Mouse (Mus musculus) G1E (cell line): Measurements from ENCODE around the gene Nptxr. TPM values are rescaled to one million over a fixed set of nuclear protein-coding genes. Genes with fewer than 3 reads are reported as not detected.

ENCODE experiments used
- ATAC-seq: 2 replicates; pipeline ENCODE4 v1.8.0; 2016; ENCODE audit warnings: mild to moderate bottlenecking; ENCODE audit not compliant: insufficient number of reproducible peaks, poor library complexity, low FRiP score, severe bottlenecking; ENCODE audit errors: extremely low read depth
- DNase-seq: peaks from one replicate; pipeline ENCODE4 v3.0.0; 2012; ENCODE audit warnings: low spot score
- H3K27me3 ChIP-seq: 2 replicates; pipeline ENCODE4 v1.6.1; 2012; ENCODE audit warnings: mild to moderate bottlenecking, low read length, inconsistent platforms; ENCODE audit not compliant: insufficient read depth
- H3K36me3 ChIP-seq: replicated peaks from 2 replicates; pipeline ENCODE3; 2012; ENCODE audit warnings: mild to moderate bottlenecking, inconsistent platforms
- H3K4me1 ChIP-seq: 2 replicates; pipeline ENCODE4 v1.6.1; 2012; ENCODE audit warnings: low read depth, low read length, inconsistent platforms, mixed read lengths; ENCODE audit not compliant: insufficient read depth
- H3K4me3 ChIP-seq: 2 replicates; pipeline ENCODE4 v1.5.1; 2012; ENCODE audit warnings: low read depth, mild to moderate bottlenecking, inconsistent platforms, low read length, moderate library complexity, mixed read lengths
- H3K9me3 ChIP-seq: replicated peaks from 2 replicates; pipeline ENCODE4 v1.6.1; 2012; ENCODE audit warnings: inconsistent platforms
- CTCF ChIP-seq: IDR thresholded peaks from 2 replicates; pipeline ENCODE4 v1.5.1; 2012; ENCODE audit warnings: low read depth, low read length, inconsistent platforms, mixed read lengths
- GATA1 ChIP-seq: IDR thresholded peaks from 2 replicates; pipeline ENCODE4 v1.6.1; 2012; ENCODE audit warnings: borderline replicate concordance, low read length, inconsistent platforms, mixed read lengths
- GATA2 ChIP-seq: IDR thresholded peaks from 2 replicates; pipeline ENCODE4 v1.6.1; 2012; ENCODE audit warnings: low read depth, low read length, inconsistent platforms, borderline replicate concordance
- POLR2AphosphoS5 ChIP-seq: IDR thresholded peaks from 2 replicates; pipeline ENCODE4 v1.6.1; 2012; ENCODE audit warnings: low read depth, low read length, inconsistent platforms; ENCODE audit not compliant: insufficient replicate concordance
- TAL1 ChIP-seq: conservative IDR thresholded peaks from 2 replicates; pipeline ENCODE4 v1.6.1; 2012; ENCODE audit warnings: low read depth, low read length, inconsistent platforms, mixed read lengths
- polyA plus RNA-seq: library from polyadenylated mRNA; stranded (reverse); fragments of >175 nt; gene quantifications from 2 replicates; pipeline ENCODE4 v1.2.3, GENCODE M21; 2012
- total RNA-seq, 2 experiments: library from RNA; stranded (forward) in 1 of 2; stranded (reverse) in 1 of 2; fragments of 200-1000 nt in 1 of 2; fragments of >200 nt in 1 of 2; fragmentation: Nextera tagmentation in 1 of 2; gene quantifications; 2 replicates each; pipeline ENCODE4 v1.2.3; 2014 to 2017

Nptxr gene
- total and polyA plus RNA-seq, 3 experiments, result 0.01 to 0.05 TPM; not detected in 1

DNA sequence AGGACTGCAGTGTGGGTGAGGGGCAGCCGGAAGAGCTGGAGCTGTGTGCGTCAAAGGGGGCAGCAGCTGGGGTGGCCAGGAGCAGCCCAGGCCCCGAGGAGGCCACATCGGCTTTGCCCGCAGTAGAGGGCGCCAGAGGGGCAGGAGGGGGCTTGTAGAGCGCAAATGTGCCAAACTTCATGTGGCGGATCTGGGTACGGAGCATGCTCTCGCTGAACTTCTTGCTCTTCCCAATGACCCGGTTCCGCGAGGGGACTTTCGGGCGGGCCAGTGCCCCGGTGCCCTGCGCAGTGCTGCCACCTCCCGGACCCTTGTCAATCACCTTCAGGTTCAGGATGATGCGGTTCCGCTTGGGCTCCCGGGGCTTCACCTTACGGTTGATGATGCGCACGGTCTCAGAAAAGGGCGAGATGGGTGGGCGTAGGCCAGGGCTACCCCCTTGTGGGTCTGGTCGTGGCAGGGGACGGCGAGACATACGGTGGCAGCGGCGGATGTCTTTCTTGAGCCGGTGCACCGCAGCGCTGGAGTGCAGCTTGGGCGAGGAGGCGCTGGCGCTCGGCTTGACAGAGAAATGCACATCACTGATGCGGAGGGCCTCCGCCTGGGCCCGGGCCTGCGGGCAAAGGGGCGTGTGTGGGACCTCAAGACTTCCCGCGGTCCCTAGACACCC, 23.9 kb upstream of the Nptxr start:
- no peak for ATAC-seq
- Histone ChIP-seq H3K36me3 (peaks cover 25% of the 10 kb centered on the region), H3K27me3 (peaks cover 24% of the 10 kb centered on the region; the same call in 1 of the 2 replicates), H3K9me3 (no peaks in the 10 kb centered on the region), H3K4me1 (peaks cover 13% of the 10 kb centered on the region), H3K4me3 (no peak overlapping the region)
- no peak for DNase-seq
- TF ChIP-seq TAL1, result no peak
- TF ChIP-seq GATA2, result no peak
- TF ChIP-seq POLR2AphosphoS5, result no peak
- TF ChIP-seq GATA1, result no peak
- no peak for TF ChIP-seq CTCF

DNA sequence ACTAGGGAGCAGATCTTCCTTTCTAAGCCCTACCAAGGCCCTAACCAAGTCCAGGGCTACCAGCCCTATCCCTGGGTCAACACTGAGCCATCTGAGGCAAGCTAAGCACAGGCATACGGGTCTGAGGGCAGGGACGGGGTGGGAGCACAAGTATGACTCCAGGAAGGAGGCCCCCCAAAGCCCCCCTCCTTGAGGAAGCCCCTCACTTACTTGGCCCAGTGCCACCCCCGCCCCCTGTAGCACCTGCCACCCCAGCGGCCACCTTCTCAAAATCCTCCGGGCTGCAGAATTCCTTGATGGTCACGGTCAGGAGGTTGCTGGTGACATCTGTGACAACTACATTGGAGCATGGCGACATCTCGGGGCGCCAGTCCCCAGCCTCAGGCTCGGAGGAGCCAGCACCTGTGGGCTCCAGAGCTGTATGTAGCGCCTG, 23.2 kb upstream of the Nptxr start:
- peaks cover 11% of the 10 kb centered on the region; the same call in 1 of the 2 replicates for H3K4me1 ChIP-seq
- peaks cover 27% of the 10 kb centered on the region for H3K36me3 ChIP-seq
- TF ChIP-seq CTCF, result no peak
- no peak for TF ChIP-seq POLR2AphosphoS5
- TF ChIP-seq TAL1, result no peak
- no peak for TF ChIP-seq GATA2
- no peak for TF ChIP-seq GATA1
- H3K4me3 ChIP-seq, result no peak overlapping the region
- H3K9me3 ChIP-seq, result no peaks in the 10 kb centered on the region
- ATAC-seq (no peak), DNase-seq (no peak)
- H3K27me3 ChIP-seq, result peaks cover 18% of the 10 kb centered on the region; the same call in 1 of the 2 replicates

DNA sequence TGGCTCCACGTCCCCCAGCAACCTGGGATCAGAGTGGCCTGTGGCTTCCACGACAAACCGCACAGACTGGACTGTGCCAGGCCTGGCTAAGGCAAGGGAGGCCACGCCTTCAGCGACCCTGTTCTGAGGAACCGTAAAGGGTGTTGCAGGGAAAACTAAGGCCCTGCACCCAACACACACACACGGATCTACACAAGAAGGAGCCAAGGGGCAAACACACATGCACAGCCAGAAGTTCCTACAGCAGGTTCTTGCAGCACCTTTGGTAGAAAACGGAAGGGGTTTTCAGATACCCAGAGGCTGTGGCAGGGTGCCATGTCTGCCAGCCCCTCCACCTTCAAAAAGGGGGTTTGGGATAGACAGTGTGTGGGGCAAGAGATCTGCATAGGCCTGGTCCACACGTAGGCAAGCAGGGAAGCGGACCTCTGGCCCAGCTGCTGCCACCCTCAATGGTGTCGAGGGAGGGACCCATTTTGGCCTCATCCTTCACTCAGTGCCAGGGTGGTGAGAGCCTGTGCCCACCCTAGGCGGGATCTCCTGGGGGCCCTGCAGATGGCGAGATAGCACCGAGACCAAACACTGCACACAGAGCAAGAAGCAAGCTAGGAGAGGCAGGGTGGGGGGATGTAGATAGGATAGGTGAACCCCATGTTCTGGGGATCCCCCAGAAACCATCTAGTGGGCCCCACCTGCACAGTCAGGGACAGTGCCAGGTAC, 22.7 kb upstream of the Nptxr start:
- no peak overlapping the region for H3K4me3 ChIP-seq
- peaks cover 15% of the 10 kb centered on the region; the same call in 1 of the 2 replicates for H3K27me3 ChIP-seq
- TF ChIP-seq GATA2 (no peak), POLR2AphosphoS5 (no peak), CTCF (no peak), GATA1 (no peak), TAL1 (no peak)
- ATAC-seq (no peak), DNase-seq (no peak)
- H3K4me1 ChIP-seq, result peaks cover 9% of the 10 kb centered on the region; the same call in 1 of the 2 replicates
- H3K9me3 ChIP-seq, result no peaks in the 10 kb centered on the region
- H3K36me3 ChIP-seq, result peaks cover 27% of the 10 kb centered on the region

DNA sequence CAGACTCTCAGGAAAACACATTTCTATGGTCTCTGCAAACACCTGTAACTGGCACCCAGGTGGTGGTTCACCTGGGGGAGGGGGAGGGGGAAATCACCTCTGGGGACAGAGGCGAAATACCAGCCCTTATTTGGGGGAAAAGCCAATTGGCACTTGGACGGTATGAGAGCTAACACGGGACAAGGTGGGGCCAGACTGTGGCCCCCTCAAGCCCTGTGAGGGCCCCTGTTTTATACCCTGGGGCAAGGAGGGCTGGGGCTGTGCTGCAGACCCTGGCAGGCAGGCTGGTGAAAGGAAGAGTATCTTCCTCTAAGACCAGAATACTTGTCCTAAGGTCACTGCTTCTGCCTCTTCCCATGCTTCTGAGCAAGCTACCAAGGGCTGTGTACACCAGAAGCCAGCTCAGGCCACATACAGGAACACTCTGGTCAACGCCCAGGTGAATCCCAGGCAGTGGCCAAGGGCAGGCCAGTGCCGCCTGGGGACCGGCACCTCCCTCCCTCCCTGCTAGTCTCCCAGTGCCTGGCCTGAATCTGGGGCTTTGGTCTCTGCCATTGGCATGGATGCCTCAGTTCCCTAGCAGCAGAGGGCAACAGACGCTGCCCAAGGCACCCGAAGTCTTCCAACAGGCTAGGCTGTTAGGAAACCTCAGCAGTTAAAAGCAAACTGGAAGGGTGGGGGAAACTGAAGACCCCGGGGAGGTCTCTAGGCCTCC, 21.8 kb upstream of the Nptxr start:
- Histone ChIP-seq H3K36me3 (peaks cover 24% of the 10 kb centered on the region), H3K27me3 (peaks cover 15% of the 10 kb centered on the region), H3K4me1 (peaks cover 7% of the 10 kb centered on the region; the same call in 1 of the 2 replicates), H3K9me3 (no peaks in the 10 kb centered on the region), H3K4me3 (no peak overlapping the region)
- DNase-seq (no peak), ATAC-seq (no peak)
- TF ChIP-seq CTCF, result no peak
- TF ChIP-seq POLR2AphosphoS5, result no peak
- TF ChIP-seq GATA1, result no peak

DNA sequence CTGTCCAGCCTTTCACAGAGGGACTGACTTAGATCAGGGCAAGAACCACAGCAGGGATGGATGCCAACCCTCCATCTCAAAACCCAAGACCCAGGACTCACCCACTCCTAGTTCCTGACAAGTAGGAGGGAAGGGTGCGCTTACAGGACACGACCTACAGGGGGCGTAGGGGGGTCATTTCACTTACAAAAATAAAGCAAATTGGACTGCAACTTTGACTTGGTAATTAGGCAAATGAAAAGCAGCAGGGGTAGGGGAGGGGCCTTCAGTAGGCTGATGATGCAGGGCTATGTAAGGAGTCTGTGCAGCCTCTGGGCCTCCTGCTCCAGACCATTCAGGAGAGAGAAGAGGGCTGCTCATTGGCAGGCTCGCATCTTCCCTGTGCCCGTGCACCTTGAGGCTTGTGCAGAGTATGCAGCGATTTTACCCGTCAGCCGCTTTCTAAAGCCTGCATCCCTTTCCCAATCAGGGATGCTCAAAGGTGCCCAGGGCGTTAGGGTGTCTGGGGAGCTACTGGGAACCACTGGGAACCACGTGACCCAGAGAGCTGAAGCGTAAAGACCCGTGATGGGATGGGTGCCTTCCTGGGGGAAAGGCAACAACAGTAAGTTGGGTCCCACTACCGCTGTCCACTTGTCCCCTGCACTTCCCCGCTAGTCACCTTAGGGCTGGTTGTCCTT, 20.7 kb upstream of the Nptxr start:
- peaks cover 24% of the 10 kb centered on the region for H3K36me3 ChIP-seq
- ATAC-seq, result no peak
- no peak for DNase-seq
- TF ChIP-seq POLR2AphosphoS5 (no peak), GATA1 (no peak), TAL1 (no peak), GATA2 (no peak), CTCF (peak; percentile 44)
- H3K9me3 ChIP-seq, result no peaks in the 10 kb centered on the region
- H3K4me1 ChIP-seq, result peaks cover 7% of the 10 kb centered on the region; the same call in 1 of the 2 replicates
- H3K4me3 ChIP-seq, result no peak overlapping the region
- peaks cover 15% of the 10 kb centered on the region for H3K27me3 ChIP-seq
